Mouse (Mus musculus): ENCODE measurements around the gene Terb1. TPM values are rescaled to one million over a fixed set of nuclear protein-coding genes. Genes with fewer than 3 reads are reported as not detected.

Gene Terb1
- polyA plus RNA-seq, 1 experiment from 2014 or later = 0.16 TPM

- Histone ChIP-seq H3K27ac (ENCODE audit: low read length) (no peak overlapping the region), H3K9ac (replicated peaks; ENCODE audit: low read depth, low read length) (peak overlapping the region; percentile 91), H3K27me3 (replicated peaks; ENCODE audit: control insufficient read depth, insufficient read depth, low read length) (no peaks in the 10 kb centered on the region), H3K9me3 (ENCODE audit: control insufficient read depth, low read length) (no peaks in the 10 kb centered on the region), H3K4me2 (ENCODE audit: low read length) (peak overlapping the region; percentile 77), H3K36me3 (ENCODE audit: control insufficient read depth, insufficient read depth) (peaks cover 32% of the 10 kb centered on the region), H3K4me3 (replicated peaks; ENCODE audit: low read length) (peak overlapping the region; percentile 85), H3K4me1 (replicated peaks; ENCODE audit: control insufficient read depth, insufficient read depth, low read length) (peaks cover 17% of the 10 kb centered on the region)
- 60% methylated on average over 7 of the region's 7 CpGs for WGBS
- no peak for ATAC-seq
Observed at GRCm38 (mm10) chr8:104441613-104442012, 68.1 kb downstream of the Terb1 start.

GRCm38 (mm10) chr8:104439461-104439860 lies 70.2 kb downstream of the Terb1 start:
- H3K9me3 ChIP-seq (ENCODE audit: control insufficient read depth, low read length) = no peaks in the 10 kb centered on the region
- H3K27me3 ChIP-seq (replicated peaks; ENCODE audit: control insufficient read depth, insufficient read depth, low read length) = no peaks in the 10 kb centered on the region
- H3K27ac ChIP-seq (ENCODE audit: low read length) = no peak overlapping the region
- H3K4me2 ChIP-seq (ENCODE audit: low read length) = no peak overlapping the region
- 98% methylated on average over 8 of the region's 8 CpGs for WGBS
- H3K36me3 ChIP-seq (ENCODE audit: control insufficient read depth, insufficient read depth) = peaks cover 32% of the 10 kb centered on the region
- H3K4me3 ChIP-seq (replicated peaks; ENCODE audit: low read length) = no peak overlapping the region
- no peak for ATAC-seq
- peaks cover 37% of the 10 kb centered on the region for H3K4me1 ChIP-seq (replicated peaks; ENCODE audit: control insufficient read depth, insufficient read depth, low read length)
- H3K9ac ChIP-seq (replicated peaks; ENCODE audit: low read depth, low read length) = no peak overlapping the region

- Histone ChIP-seq H3K27me3 (replicated peaks; ENCODE audit: control insufficient read depth, insufficient read depth, low read length) (no peaks in the 10 kb centered on the region), H3K9me3 (ENCODE audit: control insufficient read depth, low read length) (no peaks in the 10 kb centered on the region), H3K36me3 (ENCODE audit: control insufficient read depth, insufficient read depth) (peaks cover 44% of the 10 kb centered on the region), H3K4me2 (ENCODE audit: low read length) (no peak overlapping the region), H3K4me1 (replicated peaks; ENCODE audit: control insufficient read depth, insufficient read depth, low read length) (peaks cover 39% of the 10 kb centered on the region), H3K9ac (replicated peaks; ENCODE audit: low read depth, low read length) (no peak overlapping the region), H3K4me3 (replicated peaks; ENCODE audit: low read length) (no peak overlapping the region), H3K27ac (ENCODE audit: low read length) (no peak overlapping the region)
- 93% methylated on average over 13 of the region's 13 CpGs for WGBS
- no peak for ATAC-seq
Observed at GRCm38 (mm10) chr8:104437494-104438135, 72.1 kb downstream of the Terb1 start.

- Histone ChIP-seq H3K36me3 (ENCODE audit: control insufficient read depth, insufficient read depth) (peaks cover 53% of the 10 kb centered on the region), H3K9ac (replicated peaks; ENCODE audit: low read depth, low read length) (peak overlapping the region; percentile 34; the same call in 1 of the 2 replicates)
- no peak for ATAC-seq
Observed at GRCm38 (mm10) chr8:104436591-104436990, 73.1 kb downstream of the Terb1 start.

GRCm38 (mm10) chr8:104436038-104436437 lies 73.7 kb downstream of the Terb1 start:
- Histone ChIP-seq H3K4me1 (replicated peaks; ENCODE audit: control insufficient read depth, insufficient read depth, low read length) (peaks cover 30% of the 10 kb centered on the region), H3K27me3 (replicated peaks; ENCODE audit: control insufficient read depth, insufficient read depth, low read length) (no peaks in the 10 kb centered on the region), H3K9me3 (ENCODE audit: control insufficient read depth, low read length) (no peaks in the 10 kb centered on the region), H3K27ac (ENCODE audit: low read length) (peak overlapping the region; percentile 81), H3K36me3 (ENCODE audit: control insufficient read depth, insufficient read depth) (peaks cover 56% of the 10 kb centered on the region), H3K9ac (replicated peaks; ENCODE audit: low read depth, low read length) (no peak overlapping the region; the same call in 1 of the 2 replicates), H3K4me3 (replicated peaks; ENCODE audit: low read length) (no peak overlapping the region), H3K4me2 (ENCODE audit: low read length) (peak overlapping the region; percentile 25)
- 4% methylated on average over 12 of the region's 12 CpGs for WGBS
- ATAC-seq = peak; percentile 98

More at GRCm38 (mm10) chr8:104436591-104436990, 73.1 kb downstream of the Terb1 start:
- no peak overlapping the region for H3K4me2 ChIP-seq (ENCODE audit: low read length)
- no peaks in the 10 kb centered on the region for H3K9me3 ChIP-seq (ENCODE audit: control insufficient read depth, low read length)
- peaks cover 36% of the 10 kb centered on the region for H3K4me1 ChIP-seq (replicated peaks; ENCODE audit: control insufficient read depth, insufficient read depth, low read length)
- no peak overlapping the region for H3K4me3 ChIP-seq (replicated peaks; ENCODE audit: low read length)
- 77% methylated on average over 4 of the region's 4 CpGs for WGBS
- H3K27me3 ChIP-seq (replicated peaks; ENCODE audit: control insufficient read depth, insufficient read depth, low read length) = no peaks in the 10 kb centered on the region
- H3K27ac ChIP-seq (ENCODE audit: low read length) = peak overlapping the region; percentile 81

GRCm38 (mm10) chr8:104434826-104435354 lies 74.8 kb downstream of the Terb1 start:
- ATAC-seq = no peak
- Histone ChIP-seq H3K4me3 (replicated peaks; ENCODE audit: low read length) (no peak overlapping the region), H3K27ac (ENCODE audit: low read length) (no peak overlapping the region), H3K4me1 (replicated peaks; ENCODE audit: control insufficient read depth, insufficient read depth, low read length) (peaks cover 24% of the 10 kb centered on the region), H3K9me3 (ENCODE audit: control insufficient read depth, low read length) (no peaks in the 10 kb centered on the region), H3K36me3 (ENCODE audit: control insufficient read depth, insufficient read depth) (peaks cover 57% of the 10 kb centered on the region), H3K4me2 (ENCODE audit: low read length) (no peak overlapping the region), H3K27me3 (replicated peaks; ENCODE audit: control insufficient read depth, insufficient read depth, low read length) (no peaks in the 10 kb centered on the region), H3K9ac (replicated peaks; ENCODE audit: low read depth, low read length) (0 out of 2 replicates have a peak overlapping the region, but pooled peaks have one; percentile 5)
- 76% methylated on average over 18 of the region's 18 CpGs for WGBS

GRCm38 (mm10) chr8:104434275-104434674 lies 75.4 kb downstream of the Terb1 start:
- Histone ChIP-seq H3K9ac (replicated peaks; ENCODE audit: low read depth, low read length) (no peak overlapping the region), H3K36me3 (ENCODE audit: control insufficient read depth, insufficient read depth) (peaks cover 55% of the 10 kb centered on the region), H3K27ac (ENCODE audit: low read length) (no peak overlapping the region), H3K27me3 (replicated peaks; ENCODE audit: control insufficient read depth, insufficient read depth, low read length) (no peaks in the 10 kb centered on the region), H3K4me1 (replicated peaks; ENCODE audit: control insufficient read depth, insufficient read depth, low read length) (peaks cover 24% of the 10 kb centered on the region), H3K9me3 (ENCODE audit: control insufficient read depth, low read length) (no peaks in the 10 kb centered on the region), H3K4me3 (replicated peaks; ENCODE audit: low read length) (no peak overlapping the region), H3K4me2 (ENCODE audit: low read length) (no peak overlapping the region)
- ATAC-seq = no peak
- 72% methylated on average over 4 of the region's 4 CpGs for WGBS

- H3K27ac ChIP-seq (ENCODE audit: low read length) = no peak overlapping the region
- H3K27me3 ChIP-seq (replicated peaks; ENCODE audit: control insufficient read depth, insufficient read depth, low read length) = no peaks in the 10 kb centered on the region
- WGBS = 96% methylated on average over 5 of the region's 5 CpGs
- no peaks in the 10 kb centered on the region for H3K9me3 ChIP-seq (ENCODE audit: control insufficient read depth, low read length)
- peaks cover 54% of the 10 kb centered on the region for H3K36me3 ChIP-seq (ENCODE audit: control insufficient read depth, insufficient read depth)
- H3K4me2 ChIP-seq (ENCODE audit: low read length) = no peak overlapping the region
- no peak for ATAC-seq
- H3K9ac ChIP-seq (replicated peaks; ENCODE audit: low read depth, low read length) = no peak overlapping the region
- H3K4me1 ChIP-seq (replicated peaks; ENCODE audit: control insufficient read depth, insufficient read depth, low read length) = peaks cover 24% of the 10 kb centered on the region
- no peak overlapping the region for H3K4me3 ChIP-seq (replicated peaks; ENCODE audit: low read length)
Observed at GRCm38 (mm10) chr8:104433191-104433842, 76.4 kb downstream of the Terb1 start.

- H3K27me3 ChIP-seq (replicated peaks; ENCODE audit: control insufficient read depth, insufficient read depth, low read length) = no peaks in the 10 kb centered on the region
- peaks cover 24% of the 10 kb centered on the region for H3K4me1 ChIP-seq (replicated peaks; ENCODE audit: control insufficient read depth, insufficient read depth, low read length)
- no peaks in the 10 kb centered on the region for H3K9me3 ChIP-seq (ENCODE audit: control insufficient read depth, low read length)
- no peak overlapping the region for H3K27ac ChIP-seq (ENCODE audit: low read length)
- H3K4me3 ChIP-seq (replicated peaks; ENCODE audit: low read length) = no peak overlapping the region
- 94% methylated on average over 6 of the region's 6 CpGs for WGBS
- H3K36me3 ChIP-seq (ENCODE audit: control insufficient read depth, insufficient read depth) = peaks cover 57% of the 10 kb centered on the region
- H3K9ac ChIP-seq (replicated peaks; ENCODE audit: low read depth, low read length) = no peak overlapping the region
- ATAC-seq = no peak
- H3K4me2 ChIP-seq (ENCODE audit: low read length) = no peak overlapping the region
Observed at GRCm38 (mm10) chr8:104432656-104433055, 77.1 kb downstream of the Terb1 start.

Data from forebrain, embryonic 16.5 days (tissue).